Mouse (Mus musculus) intestine, postnatal 0 days (tissue): ENCODE measurements at regions not wholly inside any gene's neighbourhood (a gene's known extent, or its start where the extent isn't known, plus 50 kb on each side); places are given as distances from the start of the nearest gene placed in this dataset.

Experiments used
- ATAC-seq: fragments of 200-750 bp; cut with Nextera tagmentation; 2 replicates; pipeline ENCODE4 v1.8.0; 2017; ENCODE audit warnings: mild to moderate bottlenecking, moderate TSS enrichment, moderate library complexity
- H3K27ac ChIP-seq: fragments of 300-500 bp; sonication (generic); 2 replicates; pipeline ENCODE4 v1.5.1; 2014; ENCODE audit warnings: mild to moderate bottlenecking, low read depth, low read length, moderate library complexity
- H3K27me3 ChIP-seq: fragments of 300-500 bp; sonication (generic); replicated peaks from 2 replicates; pipeline ENCODE4 v1.6.1; 2014; ENCODE audit warnings: low read length, mixed read lengths; ENCODE audit not compliant: control insufficient read depth, insufficient read depth
- H3K36me3 ChIP-seq: fragments of 300-500 bp; sonication (generic); 2 replicates; pipeline ENCODE4 v1.6.1; 2014; ENCODE audit warnings: mild to moderate bottlenecking, moderate library complexity; ENCODE audit not compliant: control insufficient read depth, insufficient read depth
- H3K4me1 ChIP-seq: fragments of 300-500 bp; sonication (generic); replicated peaks from 2 replicates; pipeline ENCODE4 v1.6.1; 2014; ENCODE audit warnings: antibody characterized with exemption, low read length, mixed read lengths; ENCODE audit not compliant: control insufficient read depth, insufficient read depth
- H3K4me2 ChIP-seq: fragments of 300-500 bp; sonication (generic); replicated peaks from 2 replicates; pipeline ENCODE4 v1.6.1; 2014; ENCODE audit warnings: low read depth, mild to moderate bottlenecking, moderate library complexity
- H3K4me3 ChIP-seq: fragments of 300-500 bp; sonication (generic); 2 replicates; pipeline ENCODE4 v1.5.1; 2014; ENCODE audit warnings: low read depth, low read length
- H3K9ac ChIP-seq: fragments of 300-500 bp; sonication (generic); 2 replicates; pipeline ENCODE4 v1.6.1; 2014; ENCODE audit warnings: mild to moderate bottlenecking, low read depth, low read length
- H3K9me3 ChIP-seq: fragments of 300-500 bp; sonication (generic); 2 replicates; pipeline ENCODE4 v1.6.1; 2016; ENCODE audit warnings: mixed run types; ENCODE audit not compliant: control insufficient read depth
- CTCF ChIP-seq: sonication (generic); IDR thresholded peaks from 2 replicates; pipeline ENCODE4 v1.5.1; 2016; ENCODE audit warnings: low read depth, mild to moderate bottlenecking, control low read depth, antibody characterized with exemption, moderate library complexity
- WGBS: fragments of 180-500 bp; shearing (Covaris S2); extraction: QIAGEN DNeasy Blood & Tissue Kit; methylation state at CpG from one replicate; pipeline ENCODE4 v1.1.7; 2014; 5-methylcytosine and 5-hydroxymethylcytosine counted together

DNA sequence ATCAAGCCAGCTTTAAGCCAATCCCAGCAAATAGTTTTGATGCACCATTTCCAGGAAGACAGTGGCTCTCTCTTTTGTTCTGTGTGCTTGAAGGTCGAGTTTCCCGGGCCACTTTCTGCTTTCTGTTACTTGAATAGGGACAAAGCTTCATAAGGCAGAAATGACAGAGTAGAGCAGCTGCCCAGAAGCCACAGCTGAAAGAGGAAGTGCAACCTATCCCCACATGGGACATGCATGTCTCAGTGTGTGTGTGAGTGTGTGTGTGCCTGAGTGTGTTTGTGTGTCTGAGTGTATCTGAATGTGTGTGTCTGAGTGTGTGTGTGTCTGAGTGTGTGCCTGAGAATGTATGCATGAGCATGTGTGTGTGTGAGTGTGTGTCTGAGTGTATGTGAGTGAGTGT, 120.2 kb upstream of the Rreb1 start:
- H3K4me3 ChIP-seq = no peak overlapping the region
- no peaks in the 10 kb centered on the region for H3K36me3 ChIP-seq
- no peak overlapping the region for H3K27ac ChIP-seq
- WGBS = 49% methylated on average over 2 of the region's 2 CpGs
- no peak for ATAC-seq
- H3K9ac ChIP-seq = no peak overlapping the region
- TF ChIP-seq CTCF = no peak
- H3K4me1 ChIP-seq = no peaks in the 10 kb centered on the region
- H3K4me2 ChIP-seq = no peak overlapping the region
- H3K27me3 ChIP-seq = no peaks in the 10 kb centered on the region
- H3K9me3 ChIP-seq = no peaks in the 10 kb centered on the region

- Histone ChIP-seq H3K9ac (no peak overlapping the region), H3K4me3 (no peak overlapping the region), H3K9me3 (no peaks in the 10 kb centered on the region), H3K27me3 (no peaks in the 10 kb centered on the region), H3K4me2 (no peak overlapping the region), H3K27ac (no peak overlapping the region), H3K36me3 (no peaks in the 10 kb centered on the region), H3K4me1 (no peaks in the 10 kb centered on the region)
- no peak for ATAC-seq
- WGBS = 78% methylated on average over 6 of the region's 6 CpGs
- TF ChIP-seq CTCF = no peak
Measured at GRCm38 (mm10) chr13:37658519-37658918, 119.7 kb upstream of the Rreb1 start.

DNA sequence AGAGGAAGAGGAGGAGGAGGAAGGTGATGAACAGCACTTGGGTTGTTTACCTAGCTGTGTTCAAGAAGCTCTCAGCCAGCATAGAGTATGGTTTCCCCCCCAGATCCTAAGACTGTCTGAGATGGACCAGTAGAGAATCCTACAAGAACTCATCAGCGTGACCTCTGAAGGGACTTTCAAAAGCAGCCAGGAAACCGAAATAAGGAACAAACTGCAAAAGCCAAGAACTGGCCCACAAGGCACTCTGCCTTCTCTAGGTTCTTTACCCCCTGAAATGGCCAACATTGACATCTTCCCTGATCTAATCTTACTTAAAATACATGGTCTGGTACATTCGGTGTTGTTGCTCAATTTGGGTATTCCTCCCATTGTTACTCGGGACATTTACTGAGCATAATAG, 118.1 kb upstream of the Rreb1 start:
- Histone ChIP-seq H3K4me2 (no peak overlapping the region), H3K36me3 (no peaks in the 10 kb centered on the region), H3K27ac (no peak overlapping the region), H3K9ac (no peak overlapping the region), H3K9me3 (no peaks in the 10 kb centered on the region), H3K27me3 (no peaks in the 10 kb centered on the region), H3K4me3 (no peak overlapping the region), H3K4me1 (no peaks in the 10 kb centered on the region)
- WGBS = 91% methylated on average over 4 of the region's 4 CpGs
- no peak for TF ChIP-seq CTCF
- ATAC-seq = no peak

- no peak overlapping the region for H3K4me2 ChIP-seq
Measured at GRCm38 (mm10) chr13:37660668-37661067, 117.5 kb upstream of the Rreb1 start.

DNA sequence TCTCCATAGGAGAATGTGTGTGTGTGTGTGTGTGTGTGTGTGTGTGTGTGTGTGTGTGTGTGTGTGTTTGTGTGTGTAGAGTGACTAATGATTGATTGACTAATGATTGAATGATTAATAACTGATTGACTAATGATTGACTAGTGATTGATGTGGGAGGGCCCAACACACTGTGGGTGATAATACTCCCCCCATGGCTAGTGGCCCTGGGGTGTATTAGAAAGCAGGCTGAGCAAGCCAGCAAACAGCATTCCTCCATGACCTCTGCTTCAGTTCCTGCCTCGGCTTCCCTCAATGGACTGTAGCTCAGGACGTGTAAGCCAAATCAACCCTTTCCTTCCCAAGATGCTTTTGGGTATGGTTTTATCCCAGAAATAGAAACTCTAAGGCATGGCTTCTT, 114.1 kb upstream of the Rreb1 start:
- Histone ChIP-seq H3K9ac (no peak overlapping the region), H3K27ac (no peak overlapping the region), H3K9me3 (no peaks in the 10 kb centered on the region), H3K4me3 (no peak overlapping the region), H3K27me3 (no peaks in the 10 kb centered on the region), H3K36me3 (no peaks in the 10 kb centered on the region), H3K4me1 (no peaks in the 10 kb centered on the region), H3K4me2 (no peak overlapping the region)
- no peak for ATAC-seq
- TF ChIP-seq CTCF = no peak
- WGBS = 74% methylated on average over 2 of the region's 2 CpGs

More at GRCm38 (mm10) chr13:37660668-37661067, 117.5 kb upstream of the Rreb1 start:
- Histone ChIP-seq H3K4me1 (no peaks in the 10 kb centered on the region), H3K36me3 (no peaks in the 10 kb centered on the region), H3K27me3 (no peaks in the 10 kb centered on the region), H3K9me3 (no peaks in the 10 kb centered on the region), H3K4me3 (no peak overlapping the region), H3K9ac (no peak overlapping the region), H3K27ac (no peak overlapping the region)
- no peak for ATAC-seq
- TF ChIP-seq CTCF = no peak

DNA sequence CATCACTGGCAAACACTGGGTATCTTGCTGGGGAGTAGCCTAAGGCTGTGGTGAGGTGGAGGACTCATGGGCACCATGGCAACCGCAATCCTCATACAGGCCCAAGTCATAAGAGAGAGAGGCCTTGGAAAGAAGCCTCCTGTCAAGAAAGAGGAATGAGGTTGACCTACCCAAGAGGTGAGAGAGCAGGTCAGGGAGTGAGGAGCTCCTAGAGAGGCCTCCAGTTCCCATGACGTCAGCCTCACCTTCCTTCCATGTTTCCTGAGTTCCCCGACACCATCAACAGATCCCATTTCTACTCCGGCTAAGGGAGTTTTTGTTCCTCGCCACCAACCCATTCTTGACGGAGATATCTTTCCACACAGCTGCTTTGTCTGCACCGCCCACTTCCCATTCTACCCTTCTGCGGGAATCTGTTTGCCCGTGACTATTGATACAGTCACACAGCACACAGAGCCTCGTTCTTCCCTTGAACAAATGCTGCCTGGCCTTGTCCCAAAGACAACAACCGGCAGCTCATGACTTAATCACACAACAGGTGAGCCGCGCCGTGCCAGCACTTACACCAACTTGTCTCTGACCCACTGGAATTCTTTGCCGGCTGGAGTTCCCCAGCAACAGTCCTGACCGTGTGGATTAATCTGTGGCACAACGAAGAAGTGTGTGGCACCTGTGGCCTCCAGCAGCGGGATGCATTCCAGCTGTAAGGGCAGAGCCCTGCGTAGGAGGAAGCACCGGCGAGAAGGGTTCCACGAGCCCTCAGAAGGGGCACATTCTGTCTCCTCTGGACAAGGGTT, 111.8 kb upstream of the Rreb1 start:
- TF ChIP-seq CTCF = no peak
- peak; percentile 10; the same call in 1 of the 2 replicates for ATAC-seq
- 79% methylated on average over 22 of the region's 22 CpGs for WGBS
- Histone ChIP-seq H3K9ac (no peak overlapping the region), H3K27ac (no peak overlapping the region), H3K27me3 (no peaks in the 10 kb centered on the region), H3K36me3 (no peaks in the 10 kb centered on the region), H3K4me2 (no peak overlapping the region), H3K4me1 (no peaks in the 10 kb centered on the region), H3K4me3 (no peak overlapping the region), H3K9me3 (no peaks in the 10 kb centered on the region)
